Mouse (Mus musculus): ENCODE results near the gene Fam92b. TPM values are rescaled to one million over a fixed set of nuclear protein-coding genes. Genes with fewer than 3 reads are reported as not detected.

The Fam92b gene
- polyA plus RNA-seq, 1 experiment from 2014 or later, result 2.7 TPM

- Histone ChIP-seq H3K27ac (ENCODE audit: low read length) (no peak overlapping the region), H3K4me3 (ENCODE audit: low read length) (no peak overlapping the region), H3K9ac (ENCODE audit: low read length) (no peak overlapping the region), H3K27me3 (ENCODE audit: control insufficient read depth, insufficient read depth, low read depth, low read length) (no peaks in the 10 kb centered on the region), H3K9me3 (ENCODE audit: control insufficient read depth, low read length) (no peaks in the 10 kb centered on the region), H3K36me3 (ENCODE audit: control insufficient read depth, insufficient read depth, low read length) (no peaks in the 10 kb centered on the region), H3K4me2 (ENCODE audit: low read depth, low read length) (no peak overlapping the region), H3K4me1 (replicated peaks; ENCODE audit: control insufficient read depth, insufficient read depth, low read length) (peaks cover 8% of the 10 kb centered on the region; the same call in 1 of the 2 replicates)
- WGBS, result 76% methylated on average over 8 of the region's 8 CpGs
- no peak for ATAC-seq (ENCODE audit: low read depth)
These were observed 46.1 kb downstream of the Fam92b start for GRCm38 (mm10) chr8:120131158-120131557.

DNA sequence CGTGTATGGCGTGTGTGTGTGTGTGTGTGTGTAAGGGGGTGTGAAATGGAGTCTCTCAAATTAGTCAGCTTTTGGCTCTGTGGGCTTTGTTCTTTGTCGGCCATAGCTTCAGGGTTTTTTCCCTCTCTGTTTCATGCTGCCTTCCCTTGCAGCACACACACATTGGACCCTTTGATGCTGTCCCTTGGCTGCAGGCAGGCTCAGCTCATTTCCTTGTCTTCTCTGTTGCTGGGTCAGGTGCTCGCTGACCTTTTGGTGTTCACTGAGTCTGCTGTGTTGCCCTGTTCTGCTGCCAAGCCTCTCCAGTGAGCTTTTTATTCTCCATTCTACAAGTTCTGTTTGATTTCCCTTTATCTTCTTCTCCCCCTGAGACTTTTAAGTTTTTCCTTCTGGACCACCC is 47.7 kb downstream of the Fam92b start:
- no peaks in the 10 kb centered on the region for H3K36me3 ChIP-seq (ENCODE audit: control insufficient read depth, insufficient read depth, low read length)
- no peaks in the 10 kb centered on the region for H3K9me3 ChIP-seq (ENCODE audit: control insufficient read depth, low read length)
- H3K27ac ChIP-seq (ENCODE audit: low read length), result no peak overlapping the region
- 67% methylated on average over 4 of the region's 4 CpGs for WGBS
- H3K4me1 ChIP-seq (replicated peaks; ENCODE audit: control insufficient read depth, insufficient read depth, low read length), result peaks cover 13% of the 10 kb centered on the region
- H3K9ac ChIP-seq (ENCODE audit: low read length), result no peak overlapping the region
- no peaks in the 10 kb centered on the region for H3K27me3 ChIP-seq (ENCODE audit: control insufficient read depth, insufficient read depth, low read depth, low read length)
- H3K4me2 ChIP-seq (ENCODE audit: low read depth, low read length), result no peak overlapping the region
- no peak overlapping the region for H3K4me3 ChIP-seq (ENCODE audit: low read length)
- no peak for ATAC-seq (ENCODE audit: low read depth)

- Histone ChIP-seq H3K4me3 (ENCODE audit: low read length) (no peak overlapping the region), H3K4me1 (replicated peaks; ENCODE audit: control insufficient read depth, insufficient read depth, low read length) (peaks cover 13% of the 10 kb centered on the region), H3K27ac (ENCODE audit: low read length) (peak overlapping the region; percentile 80), H3K27me3 (ENCODE audit: control insufficient read depth, insufficient read depth, low read depth, low read length) (no peaks in the 10 kb centered on the region), H3K36me3 (ENCODE audit: control insufficient read depth, insufficient read depth, low read length) (no peaks in the 10 kb centered on the region), H3K9me3 (ENCODE audit: control insufficient read depth, low read length) (no peaks in the 10 kb centered on the region), H3K9ac (ENCODE audit: low read length) (no peak overlapping the region), H3K4me2 (ENCODE audit: low read depth, low read length) (peak overlapping the region; percentile 5; the same call in 1 of the 2 replicates)
- ATAC-seq (ENCODE audit: low read depth), result peak; percentile 81
- 16% methylated on average over 14 of the region's 14 CpGs for WGBS
These were observed 50.7 kb downstream of the Fam92b start for GRCm38 (mm10) chr8:120126357-120127161.

DNA sequence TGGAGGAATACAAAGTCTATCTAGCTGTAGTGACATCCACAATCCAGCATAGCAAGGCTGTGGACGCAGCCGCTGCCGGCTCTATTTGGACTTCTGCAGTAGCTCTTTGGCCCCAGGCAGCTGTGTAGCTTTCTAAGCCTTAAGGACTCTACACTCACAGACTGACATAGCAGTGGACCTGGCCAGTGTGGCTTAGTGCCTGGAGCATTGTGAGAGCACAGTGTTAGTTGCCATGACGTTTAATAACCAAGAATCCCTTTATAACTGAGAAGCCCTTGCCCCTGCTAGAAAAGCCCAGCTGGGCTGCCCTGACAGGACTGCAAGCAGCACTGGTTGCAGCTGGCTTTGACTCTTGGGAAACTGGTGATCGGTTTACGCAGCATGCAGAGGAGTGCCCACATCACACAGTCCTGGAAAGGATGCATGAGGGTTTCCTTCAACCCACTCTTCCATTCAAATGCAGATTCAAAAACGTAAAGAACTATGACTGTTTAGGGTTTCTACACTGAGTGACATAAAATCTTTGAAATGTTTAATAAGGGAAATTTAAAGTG is 52.4 kb downstream of the Fam92b start:
- WGBS, result 52% methylated on average over 7 of the region's 7 CpGs
- peak overlapping the region; percentile 47 for H3K27ac ChIP-seq (ENCODE audit: low read length)
- H3K27me3 ChIP-seq (ENCODE audit: control insufficient read depth, insufficient read depth, low read depth, low read length), result no peaks in the 10 kb centered on the region
- peaks cover 13% of the 10 kb centered on the region for H3K4me1 ChIP-seq (replicated peaks; ENCODE audit: control insufficient read depth, insufficient read depth, low read length)
- no peak overlapping the region for H3K9ac ChIP-seq (ENCODE audit: low read length)
- no peak overlapping the region for H3K4me2 ChIP-seq (ENCODE audit: low read depth, low read length)
- H3K4me3 ChIP-seq (ENCODE audit: low read length), result no peak overlapping the region
- ATAC-seq (ENCODE audit: low read depth), result no peak
- no peaks in the 10 kb centered on the region for H3K9me3 ChIP-seq (ENCODE audit: control insufficient read depth, low read length)
- no peaks in the 10 kb centered on the region for H3K36me3 ChIP-seq (ENCODE audit: control insufficient read depth, insufficient read depth, low read length)

GRCm38 (mm10) chr8:120124261-120124660 is 53.0 kb downstream of the Fam92b start:
- Histone ChIP-seq H3K9ac (ENCODE audit: low read length) (no peak overlapping the region; the same call in 1 of the 2 replicates), H3K9me3 (ENCODE audit: control insufficient read depth, low read length) (no peaks in the 10 kb centered on the region), H3K36me3 (ENCODE audit: control insufficient read depth, insufficient read depth, low read length) (no peaks in the 10 kb centered on the region), H3K4me3 (ENCODE audit: low read length) (no peak overlapping the region), H3K27ac (ENCODE audit: low read length) (peak overlapping the region; percentile 47), H3K4me1 (replicated peaks; ENCODE audit: control insufficient read depth, insufficient read depth, low read length) (peaks cover 11% of the 10 kb centered on the region), H3K27me3 (ENCODE audit: control insufficient read depth, insufficient read depth, low read depth, low read length) (no peaks in the 10 kb centered on the region), H3K4me2 (ENCODE audit: low read depth, low read length) (no peak overlapping the region)
- WGBS, result 21% methylated on average over 6 of the region's 6 CpGs
- ATAC-seq (ENCODE audit: low read depth), result no peak

GRCm38 (mm10) chr8:120120951-120121350 is 56.3 kb downstream of the Fam92b start:
- Histone ChIP-seq H3K27ac (ENCODE audit: low read length) (no peak overlapping the region), H3K4me1 (replicated peaks; ENCODE audit: control insufficient read depth, insufficient read depth, low read length) (peaks cover 7% of the 10 kb centered on the region), H3K4me2 (ENCODE audit: low read depth, low read length) (no peak overlapping the region)

DNA sequence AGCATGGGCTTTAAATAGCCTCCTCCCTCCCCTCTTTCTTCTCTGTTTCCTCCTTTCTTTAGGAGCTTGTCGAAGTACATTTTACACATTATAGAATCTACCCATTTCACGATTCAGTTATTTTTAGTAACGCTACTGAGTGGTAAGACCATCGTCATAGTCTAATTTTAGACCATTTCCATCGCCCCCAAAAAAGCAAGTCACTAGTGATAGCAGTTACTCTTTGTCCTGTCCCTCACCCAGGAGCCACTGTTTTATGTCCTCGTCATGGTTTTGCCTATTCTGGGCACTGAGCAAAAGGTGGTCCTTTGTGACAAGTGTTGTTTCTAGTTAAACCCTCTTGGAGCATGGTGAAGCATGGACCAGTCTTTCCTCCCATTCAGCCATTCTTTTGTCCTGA is 57.3 kb downstream of the Fam92b start:
- Histone ChIP-seq H3K9ac (ENCODE audit: low read length) (no peak overlapping the region), H3K4me1 (replicated peaks; ENCODE audit: control insufficient read depth, insufficient read depth, low read length) (peaks cover 2% of the 10 kb centered on the region; the same call in 1 of the 2 replicates), H3K36me3 (ENCODE audit: control insufficient read depth, insufficient read depth, low read length) (no peaks in the 10 kb centered on the region), H3K4me2 (ENCODE audit: low read depth, low read length) (no peak overlapping the region), H3K4me3 (ENCODE audit: low read length) (no peak overlapping the region), H3K27ac (ENCODE audit: low read length) (no peak overlapping the region), H3K9me3 (ENCODE audit: control insufficient read depth, low read length) (no peaks in the 10 kb centered on the region), H3K27me3 (ENCODE audit: control insufficient read depth, insufficient read depth, low read depth, low read length) (peaks cover 16% of the 10 kb centered on the region)
- 69% methylated on average over 6 of the region's 6 CpGs for WGBS
- no peak for ATAC-seq (ENCODE audit: low read depth)

More at GRCm38 (mm10) chr8:120120951-120121350, 56.3 kb downstream of the Fam92b start:
- ATAC-seq (ENCODE audit: low read depth), result no peak
- no peaks in the 10 kb centered on the region for H3K9me3 ChIP-seq (ENCODE audit: control insufficient read depth, low read length)
- WGBS, result 54% methylated on average over 5 of the region's 5 CpGs
- H3K4me3 ChIP-seq (ENCODE audit: low read length), result no peak overlapping the region
- H3K9ac ChIP-seq (ENCODE audit: low read length), result no peak overlapping the region
- peaks cover 5% of the 10 kb centered on the region for H3K27me3 ChIP-seq (ENCODE audit: control insufficient read depth, insufficient read depth, low read depth, low read length)
- no peaks in the 10 kb centered on the region for H3K36me3 ChIP-seq (ENCODE audit: control insufficient read depth, insufficient read depth, low read length)

- Histone ChIP-seq H3K4me3 (ENCODE audit: low read length) (no peak overlapping the region), H3K27me3 (ENCODE audit: control insufficient read depth, insufficient read depth, low read depth, low read length) (peaks cover 21% of the 10 kb centered on the region), H3K9ac (ENCODE audit: low read length) (no peak overlapping the region), H3K9me3 (ENCODE audit: control insufficient read depth, low read length) (no peaks in the 10 kb centered on the region), H3K4me1 (replicated peaks; ENCODE audit: control insufficient read depth, insufficient read depth, low read length) (peaks cover 3% of the 10 kb centered on the region), H3K27ac (ENCODE audit: low read length) (no peak overlapping the region), H3K4me2 (ENCODE audit: low read depth, low read length) (no peak overlapping the region), H3K36me3 (ENCODE audit: control insufficient read depth, insufficient read depth, low read length) (no peaks in the 10 kb centered on the region)
- 41% methylated on average over 3 of the region's 3 CpGs for WGBS
- no peak for ATAC-seq (ENCODE audit: low read depth)
These were observed 57.8 kb downstream of the Fam92b start for GRCm38 (mm10) chr8:120119429-120119828.

- no peak overlapping the region for H3K9ac ChIP-seq (ENCODE audit: low read length)
- H3K4me1 ChIP-seq (replicated peaks; ENCODE audit: control insufficient read depth, insufficient read depth, low read length), result peaks cover 7% of the 10 kb centered on the region
- H3K4me2 ChIP-seq (ENCODE audit: low read depth, low read length), result no peak overlapping the region
- no peak for ATAC-seq (ENCODE audit: low read depth)
- 70% methylated on average over 5 of the region's 5 CpGs for WGBS
- no peaks in the 10 kb centered on the region for H3K9me3 ChIP-seq (ENCODE audit: control insufficient read depth, low read length)
- no peak overlapping the region for H3K4me3 ChIP-seq (ENCODE audit: low read length)
- H3K27ac ChIP-seq (ENCODE audit: low read length), result no peak overlapping the region
- no peaks in the 10 kb centered on the region for H3K36me3 ChIP-seq (ENCODE audit: control insufficient read depth, insufficient read depth, low read length)
- peaks cover 22% of the 10 kb centered on the region for H3K27me3 ChIP-seq (ENCODE audit: control insufficient read depth, insufficient read depth, low read depth, low read length)
These were observed 58.4 kb downstream of the Fam92b start for GRCm38 (mm10) chr8:120118847-120119246.
